Comparison of ENCODE assay signal across 19 mouse cellular contexts in the genomic region with DNA sequence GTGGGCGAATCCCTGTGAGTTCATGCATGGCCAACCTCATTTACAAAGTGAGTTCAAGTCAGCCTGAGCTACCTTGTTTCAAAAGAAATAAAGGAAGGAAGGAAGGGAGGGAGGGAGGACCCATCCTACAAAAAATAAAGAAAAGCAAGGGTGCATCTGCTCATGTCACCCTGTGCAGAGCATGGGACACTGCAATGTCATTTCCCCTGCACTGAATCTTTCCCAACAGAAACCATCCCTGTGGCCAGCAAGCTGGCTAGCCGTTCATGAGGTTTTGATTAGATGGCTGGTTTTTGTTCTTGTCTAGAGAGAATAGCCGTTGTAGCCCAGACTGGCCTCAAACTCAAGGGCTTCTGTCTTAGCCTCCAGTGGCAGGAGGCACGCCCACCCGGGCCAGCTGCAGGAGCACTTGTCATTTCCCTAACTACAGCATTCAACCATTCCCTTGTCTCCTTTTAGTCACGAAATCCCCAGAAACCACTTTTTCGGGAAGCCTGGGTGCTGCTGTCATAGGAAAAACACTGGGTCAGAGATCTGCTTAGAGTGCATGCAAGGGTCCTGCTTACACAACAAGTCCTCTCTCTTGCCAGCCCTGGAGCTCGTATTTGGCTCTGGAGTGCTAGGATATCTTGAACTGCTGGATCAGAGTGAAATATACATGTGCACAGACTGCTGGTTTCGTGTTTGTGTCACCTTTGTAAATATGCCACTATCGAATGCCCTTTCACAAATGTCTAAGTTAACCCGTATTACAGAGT. TPM values are rescaled to one million over a fixed set of nuclear protein-coding genes. Genes with fewer than 3 reads are reported as not detected.
DNase-seq lines count a peak whose midpoint lies in the region; ATAC-seq and TF ChIP-seq lines count a peak whose summit lies in the region.
"Had no signal": no experiment of that assay in that cellular context is flagged by ENCODE, and none has a peak within 500 bp of the region (broad histone marks: within the 10 kb centered on the region; RNA-seq: fewer than 3 reads in every experiment).

No protein-coding gene starts in this region.

- no peak for TF ChIP-seq CTCF in lung, postnatal 0 days (IDR thresholded peaks at IDR 0.05)

- peak; percentile 65 for ATAC-seq in lung, postnatal 0 days
- ATAC-seq in forebrain, embryonic 16.5 days: no peak
- ATAC-seq: forebrain, embryonic 14.5 days; liver, postnatal 0 days had no signal

- H3K9ac ChIP-seq in lung, postnatal 0 days (replicated peaks; ENCODE audit: low read depth): no peak overlapping the region
- H3K9ac ChIP-seq in forebrain, embryonic 16.5 days (replicated peaks; ENCODE audit: low read depth, low read length): no peak overlapping the region
- H3K9ac ChIP-seq: hindbrain, embryonic 13.5 days; liver, postnatal 0 days; neural tube, embryonic 15.5 days had no signal

- H3K36me3 ChIP-seq in lung, postnatal 0 days (ENCODE audit: insufficient read depth, low read length): peaks cover 19% of the 10 kb centered on the region; the same call in 1 of the 2 replicates
- no peaks in the 10 kb centered on the region for H3K36me3 ChIP-seq in forebrain, embryonic 16.5 days (ENCODE audit: control insufficient read depth, insufficient read depth)
- H3K36me3 ChIP-seq in forebrain, embryonic 10.5 days (replicated peaks): peaks cover 4% of the 10 kb centered on the region

- no peak overlapping the region for H3K27ac ChIP-seq in lung, postnatal 0 days (ENCODE audit: low read length)
- H3K27ac ChIP-seq in forebrain, embryonic 16.5 days (ENCODE audit: low read length): no peak overlapping the region
- H3K27ac ChIP-seq in forebrain, embryonic 10.5 days: no peak overlapping the region
- H3K27ac ChIP-seq: hindbrain, embryonic 13.5 days; neural tube, embryonic 15.5 days; stomach, postnatal 0 days had no signal

- WGBS in lung, postnatal 0 days: 69% methylated on average over 11 of the region's 11 CpGs
- WGBS in forebrain, embryonic 16.5 days: 71% methylated on average over 11 of the region's 11 CpGs
- WGBS in forebrain, embryonic 10.5 days: 79% methylated on average over 11 of the region's 11 CpGs

- no peak overlapping the region for H3K4me3 ChIP-seq in lung, postnatal 0 days (ENCODE audit: low read depth, low read length)
- H3K4me3 ChIP-seq in forebrain, embryonic 16.5 days (replicated peaks; ENCODE audit: low read length): no peak overlapping the region
- H3K4me3 ChIP-seq in forebrain, embryonic 10.5 days: no peak overlapping the region
- H3K4me3 ChIP-seq: hindbrain, embryonic 13.5 days; myocyte; neural tube, embryonic 15.5 days had no signal

- no peak overlapping the region for H3K4me2 ChIP-seq in lung, postnatal 0 days (replicated peaks; ENCODE audit: low read depth, low read length)
- H3K4me2 ChIP-seq in forebrain, embryonic 16.5 days (ENCODE audit: low read length): no peak overlapping the region
- H3K4me2 ChIP-seq: hindbrain, embryonic 13.5 days; neural tube, embryonic 15.5 days had no signal

- no peaks in the 10 kb centered on the region for H3K9me3 ChIP-seq in lung, postnatal 0 days (ENCODE audit: low read length)
- no peaks in the 10 kb centered on the region for H3K9me3 ChIP-seq in forebrain, embryonic 16.5 days (ENCODE audit: control insufficient read depth, low read length)
- H3K9me3 ChIP-seq in forebrain, embryonic 10.5 days: no peaks in the 10 kb centered on the region
- H3K9me3 ChIP-seq: hindbrain, embryonic 13.5 days; neural tube, embryonic 15.5 days had no signal

- DNase-seq in adrenal gland, postnatal 14 days: peak; percentile 33
- no peak for DNase-seq in adrenal gland, adult 18-20 months (ENCODE audit: low spot score in 2 of 2)
- DNase-seq in heart, adult 8-10 months (ENCODE audit: low spot score): peak; percentile 34
- no peak for DNase-seq in heart, postnatal 10 days
- DNase-seq in lung, postnatal 0 days (ENCODE audit: low spot score): peak; percentile 36
- DNase-seq in lung, postnatal 14 days: no peak
- DNase-seq in forebrain, embryonic 10.5 days (ENCODE audit: extremely low spot score, low spot score): no peak
- DNase-seq: adrenal gland, postnatal 10 days; cerebellum, adult 9-11 months; liver, postnatal 0 days; midbrain, embryonic 14.5 days; right cerebral cortex, postnatal 25 days had no signal

- intact Hi-C loops in heart, postnatal 10 days (cut with DNase I): no loop called here

- H3K27me3 ChIP-seq in lung, postnatal 0 days (replicated peaks; ENCODE audit: insufficient read depth, low read length): no peaks in the 10 kb centered on the region
- no peaks in the 10 kb centered on the region for H3K27me3 ChIP-seq in forebrain, embryonic 16.5 days (replicated peaks; ENCODE audit: control insufficient read depth, insufficient read depth, low read length)
- no peaks in the 10 kb centered on the region for H3K27me3 ChIP-seq in forebrain, embryonic 10.5 days (ENCODE audit: poor library complexity, severe bottlenecking)
- H3K27me3 ChIP-seq: CH12.LX; hindbrain, embryonic 13.5 days; neural tube, embryonic 15.5 days had no signal

- no peaks in the 10 kb centered on the region for H3K4me1 ChIP-seq in lung, postnatal 0 days (ENCODE audit: insufficient read depth, low read depth, low read length)
- no peaks in the 10 kb centered on the region for H3K4me1 ChIP-seq in forebrain, embryonic 16.5 days (replicated peaks; ENCODE audit: control insufficient read depth, insufficient read depth, low read length)
- peaks cover 6% of the 10 kb centered on the region; the same call in 1 of the 2 replicates for H3K4me1 ChIP-seq in forebrain, embryonic 10.5 days
- H3K4me1 ChIP-seq: hindbrain, embryonic 13.5 days; neural tube, embryonic 15.5 days had no signal

- TF ChIP-seq EP300 in lung, postnatal 0 days (IDR thresholded peaks at IDR 0.05): no peak

RNA-seq across cellular contexts. Expression of a gene that starts 16.4 kb away (rescaled TPM):
- 16.2 and 21.7 TPM in 2 replicates for total RNA-seq in adrenal gland, postnatal 14 days (2021)
- 10 to 100 TPM; 10.9 to 13.5 TPM for total RNA-seq in adrenal gland, adult 18-20 months (2021)
- 10 to 100 TPM; 12.1 to 16.4 (median 14.5) TPM for total RNA-seq in heart, adult 8-10 months (2022)
- 10 to 100 TPM; 15.7 to 16.0 TPM for total RNA-seq in heart, postnatal 10 days (2021)
- polyA plus RNA-seq in lung, postnatal 0 days (2015; fragmentation: Nextera tagmentation; extraction: Ambion mirVana): 15.9 and 19.7 TPM in 2 replicates
- 16.9 and 17.0 TPM in 2 replicates for polyA plus RNA-seq in forebrain, embryonic 16.5 days (2015; fragmentation: Nextera tagmentation; extraction: Ambion mirVana)
- polyA plus RNA-seq in forebrain, embryonic 10.5 days (2016; fragmentation: Nextera tagmentation; extraction: Ambion mirVana): 12.5 and 13.7 TPM in 2 replicates

RNA-seq across cellular contexts. Expression of a gene that starts 16.5 kb away (rescaled TPM):
- 362 and 390 TPM in 2 replicates for total RNA-seq in adrenal gland, postnatal 14 days (2021)
- total RNA-seq in adrenal gland, adult 18-20 months (2021): 100 to 1,000 TPM; 332 to 343 TPM
- 100 to 1,000 TPM; 170 to 247 (median 189) TPM for total RNA-seq in heart, adult 8-10 months (2022)
- 100 to 1,000 TPM; 141 to 152 TPM for total RNA-seq in heart, postnatal 10 days (2021)
- polyA plus RNA-seq in lung, postnatal 0 days (2015; fragmentation: Nextera tagmentation; extraction: Ambion mirVana): 38.9 and 42.7 TPM in 2 replicates
- 4.1 and 5.0 TPM in 2 replicates for polyA plus RNA-seq in forebrain, embryonic 16.5 days (2015; fragmentation: Nextera tagmentation; extraction: Ambion mirVana)
- polyA plus RNA-seq in forebrain, embryonic 10.5 days (2016; fragmentation: Nextera tagmentation; extraction: Ambion mirVana): 8.1 and 8.3 TPM in 2 replicates

RNA-seq across cellular contexts. Expression of a gene that starts 35.0 kb away (rescaled TPM):
- total RNA-seq in adrenal gland, postnatal 14 days (2021): 135 and 142 TPM in 2 replicates
- total RNA-seq in adrenal gland, adult 18-20 months (2021): 100 to 1,000 TPM; 241 to 257 TPM
- 10 to 100 TPM; 63.6 to 67.4 (median 65.5) TPM for total RNA-seq in heart, adult 8-10 months (2022)
- total RNA-seq in heart, postnatal 10 days (2021): 10 to 100 TPM; 44.5 to 45.4 TPM
- 120 and 155 TPM in 2 replicates for polyA plus RNA-seq in lung, postnatal 0 days (2015; fragmentation: Nextera tagmentation; extraction: Ambion mirVana)
- polyA plus RNA-seq in forebrain, embryonic 16.5 days (2015; fragmentation: Nextera tagmentation; extraction: Ambion mirVana): 34.6 and 38.0 TPM in 2 replicates
- 28.6 and 28.7 TPM in 2 replicates for polyA plus RNA-seq in forebrain, embryonic 10.5 days (2016; fragmentation: Nextera tagmentation; extraction: Ambion mirVana)

RNA-seq across cellular contexts. Expression of a gene that starts 37.6 kb away (rescaled TPM):
- 28.8 and 38.2 TPM in 2 replicates for total RNA-seq in adrenal gland, postnatal 14 days (2021)
- total RNA-seq in adrenal gland, adult 18-20 months (2021): 10 to 100 TPM; 43.1 to 57.0 TPM
- 10 to 100 TPM in 1 of 4 experiments, 1 to 10 TPM in 3; 7.5 to 11.8 (median 9.2) TPM for total RNA-seq in heart, adult 8-10 months (2022)
- total RNA-seq in heart, postnatal 10 days (2021): 10 to 100 TPM; 11.5 to 13.1 TPM
- polyA plus RNA-seq in lung, postnatal 0 days (2015; fragmentation: Nextera tagmentation; extraction: Ambion mirVana): 136 and 148 TPM in 2 replicates
- polyA plus RNA-seq in forebrain, embryonic 16.5 days (2015; fragmentation: Nextera tagmentation; extraction: Ambion mirVana): 4.9 and 5.4 TPM in 2 replicates
- 8.9 and 10.5 TPM in 2 replicates for polyA plus RNA-seq in forebrain, embryonic 10.5 days (2016; fragmentation: Nextera tagmentation; extraction: Ambion mirVana)

Comparison
In these comparisons a context has a peak if more than half of its experiments do, and no peak if none do; other contexts are left out.
1. DNase-seq: peak in adrenal gland, postnatal 14 days (single experiment), heart, adult 8-10 months (single experiment) and lung, postnatal 0 days (single experiment); none in adrenal gland, adult 18-20 months (0 of 2), heart, postnatal 10 days (0 of 2), lung, postnatal 14 days (single experiment) and forebrain, embryonic 10.5 days (single experiment).